Mouse (Mus musculus) forebrain, embryonic 16.5 days (tissue): ENCODE data around the gene Gls2. TPM values are rescaled to one million over a fixed set of nuclear protein-coding genes. Genes with fewer than 3 reads are reported as not detected.
A peak's percentile ranks its signal among the peaks of the same experiment; 100 is the strongest.
"Not testable (repeated sequence)": the region's sequence is repeated elsewhere in the genome, so short reads cannot be mapped to it uniquely, and the experiment has no call there.

Source experiments
- ATAC-seq: fragments of 200-750 bp; cut with Nextera tagmentation; 2 replicates; pipeline ENCODE4 v1.8.0; 2017; ENCODE audit warnings: mild to moderate bottlenecking, moderate library complexity
- H3K27ac ChIP-seq: fragments of 300-500 bp; sonication (generic); 2 replicates; pipeline ENCODE4 v1.5.1; 2014; ENCODE audit warnings: low read length, control low read depth
- H3K27me3 ChIP-seq: fragments of 300-500 bp; sonication (generic); replicated peaks from 2 replicates; pipeline ENCODE4 v1.6.1; 2014; ENCODE audit warnings: low read length; ENCODE audit not compliant: control insufficient read depth, insufficient read depth
- H3K36me3 ChIP-seq: fragments of 300-500 bp; sonication (generic); 2 replicates; pipeline ENCODE4 v1.6.1; 2014; ENCODE audit not compliant: control insufficient read depth, insufficient read depth
- H3K4me1 ChIP-seq: fragments of 300-500 bp; sonication (generic); replicated peaks from 2 replicates; pipeline ENCODE4 v1.6.1; 2014; ENCODE audit warnings: low read length; ENCODE audit not compliant: control insufficient read depth, insufficient read depth
- H3K4me2 ChIP-seq: fragments of 300-500 bp; sonication (generic); 2 replicates; pipeline ENCODE4 v1.6.1; 2014; ENCODE audit warnings: mild to moderate bottlenecking, low read length, control low read depth
- H3K4me3 ChIP-seq: fragments of 300-500 bp; sonication (generic); replicated peaks from 2 replicates; pipeline ENCODE4 v1.5.1; 2014; ENCODE audit warnings: mild to moderate bottlenecking, low read length, control low read depth
- H3K9ac ChIP-seq: fragments of 300-500 bp; sonication (generic); replicated peaks from 2 replicates; pipeline ENCODE4 v1.6.1; 2014; ENCODE audit warnings: low read depth, low read length, control low read depth
- H3K9me3 ChIP-seq: fragments of 300-500 bp; sonication (generic); 2 replicates; pipeline ENCODE4 v1.6.1; 2016; ENCODE audit warnings: low read length; ENCODE audit not compliant: control insufficient read depth
- WGBS: fragments of 180-500 bp; shearing (Covaris S2); extraction: QIAGEN DNeasy Blood & Tissue Kit; methylation state at CpG from one replicate; pipeline ENCODE4 v1.1.7; 2014; 5-methylcytosine and 5-hydroxymethylcytosine counted together
- polyA plus RNA-seq: library from polyadenylated mRNA; unstranded; fragments of >200 nt; fragmentation: Nextera tagmentation; extraction: Ambion mirVana; gene quantifications from 2 replicates; pipeline ENCODE4 v1.2.1, GENCODE M21; 2015

Gls2 gene
- 0.68 and 1.1 TPM in 2 replicates for polyA plus RNA-seq

- under 1% methylated on average over 46 of the region's 46 CpGs for WGBS
- H3K9ac ChIP-seq, result peak within 1 kb of the TSS; percentile 73
- peak within 1 kb of the TSS; percentile 99 for H3K4me2 ChIP-seq
- H3K36me3 ChIP-seq, result no peaks in the 10 kb centered on the region
- no peak within 1 kb of the TSS for H3K27ac ChIP-seq
- ATAC-seq, result peak; percentile 98
- H3K4me3 ChIP-seq, result peak within 1 kb of the TSS; percentile 75
- H3K4me1 ChIP-seq, result peaks cover 9% of the 10 kb centered on the region
- no peaks in the 10 kb centered on the region for H3K9me3 ChIP-seq
- peaks cover 19% of the 10 kb centered on the region for H3K27me3 ChIP-seq
Measured at GRCm38 (mm10) chr10:128194024-128194550, at the start of gene Gls2. Gene Gls2, plus strand, starts transcription at chr10:128194457.

- Histone ChIP-seq H3K4me2 (no peak overlapping the region), H3K9me3 (no peaks in the 10 kb centered on the region), H3K36me3 (no peaks in the 10 kb centered on the region), H3K27me3 (no peaks in the 10 kb centered on the region), H3K4me1 (no peaks in the 10 kb centered on the region), H3K9ac (no peak overlapping the region), H3K27ac (no peak overlapping the region), H3K4me3 (no peak overlapping the region)
- 64% methylated on average over 2 of the region's 2 CpGs for whole genome bisulfite sequencing
- ATAC-seq, result no peak
Measured at GRCm38 (mm10) chr10:128144961-128145360, 49.3 kb upstream of the Gls2 start.

- 91% methylated on average over 5 of the region's 5 CpGs for WGBS
- H3K4me3 ChIP-seq, result no peak overlapping the region
- no peak overlapping the region for H3K4me2 ChIP-seq
- H3K36me3 ChIP-seq, result no peaks in the 10 kb centered on the region
- H3K27ac ChIP-seq, result no peak overlapping the region
- H3K27me3 ChIP-seq, result no peaks in the 10 kb centered on the region
- no peak for ATAC-seq
- H3K9me3 ChIP-seq, result no peaks in the 10 kb centered on the region
- no peak overlapping the region for H3K9ac ChIP-seq
- H3K4me1 ChIP-seq, result no peaks in the 10 kb centered on the region
Measured at GRCm38 (mm10) chr10:128148789-128149365, 45.4 kb upstream of the Gls2 start.

- H3K27ac ChIP-seq, result no peak overlapping the region
- ATAC-seq, result no peak
- H3K9me3 ChIP-seq, result no peaks in the 10 kb centered on the region
- H3K4me2 ChIP-seq, result no peak overlapping the region
- no peaks in the 10 kb centered on the region for H3K4me1 ChIP-seq
- no peaks in the 10 kb centered on the region for H3K36me3 ChIP-seq
- 1% methylated on average over 5 of the region's 5 CpGs for WGBS
- H3K9ac ChIP-seq, result no peak overlapping the region
- H3K4me3 ChIP-seq, result no peak overlapping the region
- no peaks in the 10 kb centered on the region for H3K27me3 ChIP-seq
Measured at GRCm38 (mm10) chr10:128149592-128149991, 44.7 kb upstream of the Gls2 start.

GRCm38 (mm10) chr10:128150941-128151340, 43.3 kb upstream of the Gls2 start:
- no peak for ATAC-seq

GRCm38 (mm10) chr10:128153978-128154377, 40.3 kb upstream of the Gls2 start:
- H3K4me2 ChIP-seq, result no peak overlapping the region
- no peaks in the 10 kb centered on the region for H3K36me3 ChIP-seq
- no peak overlapping the region for H3K27ac ChIP-seq
- 85% methylated on average over 3 of the region's 3 CpGs for WGBS
- ATAC-seq, result no peak
- H3K27me3 ChIP-seq, result no peaks in the 10 kb centered on the region
- H3K4me1 ChIP-seq, result no peaks in the 10 kb centered on the region
- no peaks in the 10 kb centered on the region for H3K9me3 ChIP-seq
- H3K4me3 ChIP-seq, result no peak overlapping the region
- H3K9ac ChIP-seq, result no peak overlapping the region

More at GRCm38 (mm10) chr10:128150941-128151340, 43.3 kb upstream of the Gls2 start:
- no peaks in the 10 kb centered on the region for H3K9me3 ChIP-seq
- H3K27ac ChIP-seq, result no peak overlapping the region
- H3K36me3 ChIP-seq, result no peaks in the 10 kb centered on the region
- no peak overlapping the region for H3K4me2 ChIP-seq
- H3K27me3 ChIP-seq, result no peaks in the 10 kb centered on the region
- no peak overlapping the region for H3K9ac ChIP-seq
- H3K4me1 ChIP-seq, result no peaks in the 10 kb centered on the region
- WGBS, result 87% methylated on average over 14 of the region's 14 CpGs
- no peak overlapping the region for H3K4me3 ChIP-seq

- H3K4me2 ChIP-seq, H3K9ac ChIP-seq, H3K9me3 ChIP-seq, H3K4me3 ChIP-seq, H3K27ac ChIP-seq, H3K36me3 ChIP-seq, ATAC-seq, H3K4me1 ChIP-seq, H3K27me3 ChIP-seq: not testable (repeated sequence)
- WGBS, result 94% methylated on average over 2 of the region's 3 CpGs
Measured at GRCm38 (mm10) chr10:128165726-128166125, 28.5 kb upstream of the Gls2 start.

GRCm38 (mm10) chr10:128167091-128167490, 27.2 kb upstream of the Gls2 start:
- Histone ChIP-seq H3K27ac (no peak overlapping the region), H3K9me3 (no peaks in the 10 kb centered on the region), H3K4me2 (no peak overlapping the region), H3K36me3 (no peaks in the 10 kb centered on the region), H3K4me3 (no peak overlapping the region), H3K9ac (no peak overlapping the region), H3K27me3 (no peaks in the 10 kb centered on the region), H3K4me1 (no peaks in the 10 kb centered on the region)
- 55% methylated on average over 6 of the region's 6 CpGs for WGBS
- ATAC-seq, result no peak

- not testable (repeated sequence) for H3K9me3 ChIP-seq, H3K27me3 ChIP-seq, ATAC-seq, H3K4me2 ChIP-seq, H3K36me3 ChIP-seq, H3K9ac ChIP-seq, H3K4me3 ChIP-seq, H3K27ac ChIP-seq
- WGBS, result 93% methylated on average over 10 of the region's 10 CpGs
- H3K4me1 ChIP-seq, result peaks cover 10% of the 10 kb centered on the region
Measured at GRCm38 (mm10) chr10:128171348-128171747, 22.9 kb upstream of the Gls2 start.
